Mouse (Mus musculus): ENCODE measurements around the gene Phgdh. TPM values are rescaled to one million over a fixed set of nuclear protein-coding genes. Genes with fewer than 3 reads are reported as not detected.
"Not testable (repeated sequence)": the region's sequence is repeated elsewhere in the genome, so short reads cannot be mapped to it uniquely, and the experiment has no call there.

Gene Phgdh
- 318 and 329 TPM in 2 replicates for polyA plus RNA-seq (2014; fragmentation: Nextera tagmentation; extraction: Ambion mirVana)

DNA sequence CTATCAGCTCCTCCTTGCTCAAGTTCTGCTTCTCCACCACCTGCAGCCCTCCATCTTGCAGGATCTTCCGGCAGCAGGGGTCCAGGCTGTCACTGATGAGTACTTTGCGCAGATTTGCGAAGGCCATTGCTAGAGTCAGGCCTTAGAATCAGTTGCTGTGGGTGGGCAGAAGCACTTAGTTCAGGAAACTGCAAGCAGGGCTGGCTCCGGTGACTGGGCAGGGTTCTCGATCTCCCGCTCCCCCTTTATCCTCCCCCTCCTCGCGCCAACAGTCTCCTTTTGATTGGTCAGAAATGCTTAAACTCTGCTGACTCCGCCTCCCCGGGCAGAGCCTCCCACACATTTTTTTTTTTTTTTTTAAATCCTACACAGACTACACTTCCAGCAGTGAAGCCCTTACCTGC lies at the start of gene Phgdh:
Phgdh (minus strand) TSS at position 285 of the 404 bp plus-strand sequence.
- Histone ChIP-seq H3K27ac (replicated peaks; ENCODE audit: low read depth, low read length) (peak within 1 kb of the TSS; percentile 75), H3K4me1 (ENCODE audit: control insufficient read depth, insufficient read depth, low read length) (peaks cover 25% of the 10 kb centered on the region), H3K4me3 (ENCODE audit: low read depth, low read length) (peak within 1 kb of the TSS; percentile 86), H3K4me2 (ENCODE audit: low read depth, severe bottlenecking) (peak within 1 kb of the TSS; percentile 83), H3K9ac (ENCODE audit: low read length) (peak within 1 kb of the TSS; percentile 90)
- H3K36me3 ChIP-seq (ENCODE audit: control insufficient read depth, insufficient read depth, low read length); H3K27me3 ChIP-seq (ENCODE audit: control insufficient read depth, insufficient read depth, low read length); H3K9me3 ChIP-seq (ENCODE audit: control insufficient read depth, low read length): not testable (repeated sequence)
- WGBS, result 0% methylated on average over 10 of the region's 10 CpGs
- ATAC-seq (ENCODE audit: insufficient number of reproducible peaks, low FRiP score, low TSS enrichment, low read depth) (peak; percentile 83), DNase-seq (ENCODE audit: low spot score) (peak; percentile 83)

DNA sequence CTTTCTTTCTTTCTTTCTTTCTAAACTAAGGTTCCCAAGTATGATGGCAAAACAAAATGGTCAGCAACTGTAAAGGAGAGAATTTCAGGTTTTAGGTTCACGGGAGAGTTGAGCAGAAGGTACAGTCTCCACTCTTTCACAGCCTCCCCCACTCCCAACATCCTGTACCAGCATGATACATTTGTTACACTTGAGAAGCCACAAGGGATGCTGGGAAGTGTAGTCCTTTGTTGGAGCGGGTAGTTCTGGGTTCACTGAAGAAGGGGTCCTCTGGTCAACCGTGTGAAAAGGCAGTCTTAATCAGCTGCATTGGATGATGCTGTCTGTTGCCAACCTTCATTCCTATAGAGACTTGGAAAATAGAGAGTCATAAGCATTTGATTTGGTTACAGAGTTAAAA lies 49.5 kb upstream of the Phgdh start:
- Histone ChIP-seq H3K9ac (ENCODE audit: low read length) (no peak overlapping the region), H3K9me3 (ENCODE audit: control insufficient read depth, low read length) (no peaks in the 10 kb centered on the region), H3K4me2 (ENCODE audit: low read depth, severe bottlenecking) (no peak overlapping the region), H3K27me3 (ENCODE audit: control insufficient read depth, insufficient read depth, low read length) (no peaks in the 10 kb centered on the region), H3K4me3 (ENCODE audit: low read depth, low read length) (no peak overlapping the region), H3K27ac (replicated peaks; ENCODE audit: low read depth, low read length) (no peak overlapping the region), H3K4me1 (ENCODE audit: control insufficient read depth, insufficient read depth, low read length) (no peaks in the 10 kb centered on the region), H3K36me3 (ENCODE audit: control insufficient read depth, insufficient read depth, low read length) (no peaks in the 10 kb centered on the region)
- 60% methylated on average over 3 of the region's 3 CpGs for WGBS
- ATAC-seq (ENCODE audit: insufficient number of reproducible peaks, low FRiP score, low TSS enrichment, low read depth) (no peak), DNase-seq (ENCODE audit: low spot score) (no peak)

DNA sequence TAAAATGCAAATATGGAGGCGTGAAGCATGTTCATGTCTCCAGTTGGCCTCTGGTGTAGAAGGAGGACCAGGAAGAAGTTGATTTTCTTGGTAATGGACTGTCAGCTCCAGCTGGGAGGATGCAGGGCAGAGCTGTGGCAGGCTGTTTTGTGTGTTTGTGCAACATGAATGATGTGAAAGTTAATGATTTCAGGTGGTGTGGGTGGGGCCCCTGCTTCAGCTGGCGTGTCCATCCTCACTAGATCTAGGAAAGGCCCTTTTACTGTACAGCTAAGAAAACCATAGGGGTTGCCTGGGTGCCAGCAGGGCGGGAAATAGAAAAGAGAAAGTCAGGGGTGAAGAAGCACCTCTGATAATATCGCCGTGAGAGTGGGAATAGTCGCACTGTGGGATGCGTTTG lies 48.0 kb upstream of the Phgdh start:
- ATAC-seq (ENCODE audit: insufficient number of reproducible peaks, low FRiP score, low TSS enrichment, low read depth), result no peak
- no peak overlapping the region for H3K27ac ChIP-seq (replicated peaks; ENCODE audit: low read depth, low read length)

DNA sequence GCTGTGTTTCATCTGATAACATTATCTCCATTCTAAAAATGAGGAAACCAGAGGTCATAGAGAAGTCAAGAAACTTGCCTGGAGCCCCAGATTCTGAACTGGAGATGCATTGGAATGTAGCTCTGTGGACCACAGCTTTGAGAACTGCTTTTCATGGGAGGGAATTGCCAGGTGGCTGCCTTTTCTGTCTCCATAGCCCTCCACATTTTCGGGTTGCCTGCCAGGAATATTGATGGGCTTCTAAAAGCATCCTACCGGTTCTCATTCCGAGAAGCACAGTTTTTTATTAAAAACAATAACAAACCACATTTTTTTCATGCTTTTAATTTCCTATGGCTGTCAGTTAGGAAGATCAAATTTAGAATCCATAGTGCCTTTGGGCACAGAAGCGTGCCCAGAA lies 47.3 kb upstream of the Phgdh start:
- 70% methylated on average over 4 of the region's 4 CpGs for WGBS
- H3K9ac ChIP-seq (ENCODE audit: low read length), result no peak overlapping the region
- H3K27ac ChIP-seq (replicated peaks; ENCODE audit: low read depth, low read length), result no peak overlapping the region
- no peaks in the 10 kb centered on the region for H3K36me3 ChIP-seq (ENCODE audit: control insufficient read depth, insufficient read depth, low read length)
- no peak overlapping the region for H3K4me3 ChIP-seq (ENCODE audit: low read depth, low read length)
- no peak for ATAC-seq (ENCODE audit: insufficient number of reproducible peaks, low FRiP score, low TSS enrichment, low read depth)
- no peak overlapping the region for H3K4me2 ChIP-seq (ENCODE audit: low read depth, severe bottlenecking)
- H3K27me3 ChIP-seq (ENCODE audit: control insufficient read depth, insufficient read depth, low read length), result no peaks in the 10 kb centered on the region
- no peak for DNase-seq (ENCODE audit: low spot score)
- H3K4me1 ChIP-seq (ENCODE audit: control insufficient read depth, insufficient read depth, low read length), result peaks cover 5% of the 10 kb centered on the region; the same call in 1 of the 2 replicates
- H3K9me3 ChIP-seq (ENCODE audit: control insufficient read depth, low read length), result no peaks in the 10 kb centered on the region

More for the DNA sequence above, 48.0 kb upstream of the Phgdh start:
- Histone ChIP-seq H3K9me3 (ENCODE audit: control insufficient read depth, low read length) (no peaks in the 10 kb centered on the region), H3K4me1 (ENCODE audit: control insufficient read depth, insufficient read depth, low read length) (peaks cover 5% of the 10 kb centered on the region; the same call in 1 of the 2 replicates), H3K9ac (ENCODE audit: low read length) (no peak overlapping the region), H3K36me3 (ENCODE audit: control insufficient read depth, insufficient read depth, low read length) (no peaks in the 10 kb centered on the region), H3K4me2 (ENCODE audit: low read depth, severe bottlenecking) (no peak overlapping the region), H3K4me3 (ENCODE audit: low read depth, low read length) (no peak overlapping the region), H3K27me3 (ENCODE audit: control insufficient read depth, insufficient read depth, low read length) (no peaks in the 10 kb centered on the region)
- 95% methylated on average over 7 of the region's 7 CpGs for WGBS
- DNase-seq (ENCODE audit: low spot score), result no peak

DNA sequence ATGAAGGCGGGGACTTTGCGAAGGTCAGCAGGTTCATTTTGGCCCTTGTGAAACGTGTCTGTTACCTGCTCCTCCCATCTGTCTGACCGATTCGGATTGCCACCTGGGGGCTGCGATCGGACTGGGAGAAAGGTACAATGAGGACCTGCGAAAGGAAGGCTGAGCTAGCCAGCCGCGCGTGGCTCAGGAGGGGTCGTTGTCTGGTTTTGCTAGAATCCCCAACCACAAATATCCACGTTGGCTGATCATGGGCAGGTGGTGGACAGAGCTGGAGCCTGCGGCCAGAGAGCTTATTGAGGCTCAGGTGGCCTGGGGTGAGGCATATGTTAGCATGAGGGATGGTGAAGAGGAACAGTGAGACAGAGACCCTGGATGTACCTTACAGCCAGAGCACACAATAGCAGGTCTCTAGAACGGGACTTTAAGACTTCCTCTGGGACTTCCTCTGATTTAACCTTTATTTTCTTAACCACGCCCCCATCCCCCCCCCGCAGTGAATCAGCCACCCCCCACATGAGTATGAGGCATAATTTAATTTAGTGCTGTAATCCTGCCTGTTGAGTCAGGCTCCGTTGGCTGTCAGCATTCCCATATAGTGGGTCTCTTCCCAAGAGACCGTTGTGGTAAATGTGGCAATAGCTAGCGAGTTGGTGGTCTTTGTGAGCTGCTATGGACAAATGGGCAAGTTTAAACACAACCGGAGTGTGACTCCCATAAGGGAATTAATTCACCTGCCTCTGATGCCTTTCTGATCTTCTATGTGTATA lies 43.4 kb upstream of the Phgdh start:
- Histone ChIP-seq H3K4me2 (ENCODE audit: low read depth, severe bottlenecking) (peak overlapping the region; percentile 95), H3K9me3 (ENCODE audit: control insufficient read depth, low read length) (no peaks in the 10 kb centered on the region), H3K4me1 (ENCODE audit: control insufficient read depth, insufficient read depth, low read length) (peaks cover 5% of the 10 kb centered on the region; the same call in 1 of the 2 replicates), H3K9ac (ENCODE audit: low read length) (peak overlapping the region; percentile 94), H3K36me3 (ENCODE audit: control insufficient read depth, insufficient read depth, low read length) (no peaks in the 10 kb centered on the region), H3K27me3 (ENCODE audit: control insufficient read depth, insufficient read depth, low read length) (no peaks in the 10 kb centered on the region), H3K27ac (replicated peaks; ENCODE audit: low read depth, low read length) (no peak overlapping the region), H3K4me3 (ENCODE audit: low read depth, low read length) (peak overlapping the region; percentile 83)
- WGBS, result 10% methylated on average over 21 of the region's 21 CpGs
- ATAC-seq (ENCODE audit: insufficient number of reproducible peaks, low FRiP score, low TSS enrichment, low read depth) (no peak), DNase-seq (ENCODE audit: low spot score) (no peak)

DNA sequence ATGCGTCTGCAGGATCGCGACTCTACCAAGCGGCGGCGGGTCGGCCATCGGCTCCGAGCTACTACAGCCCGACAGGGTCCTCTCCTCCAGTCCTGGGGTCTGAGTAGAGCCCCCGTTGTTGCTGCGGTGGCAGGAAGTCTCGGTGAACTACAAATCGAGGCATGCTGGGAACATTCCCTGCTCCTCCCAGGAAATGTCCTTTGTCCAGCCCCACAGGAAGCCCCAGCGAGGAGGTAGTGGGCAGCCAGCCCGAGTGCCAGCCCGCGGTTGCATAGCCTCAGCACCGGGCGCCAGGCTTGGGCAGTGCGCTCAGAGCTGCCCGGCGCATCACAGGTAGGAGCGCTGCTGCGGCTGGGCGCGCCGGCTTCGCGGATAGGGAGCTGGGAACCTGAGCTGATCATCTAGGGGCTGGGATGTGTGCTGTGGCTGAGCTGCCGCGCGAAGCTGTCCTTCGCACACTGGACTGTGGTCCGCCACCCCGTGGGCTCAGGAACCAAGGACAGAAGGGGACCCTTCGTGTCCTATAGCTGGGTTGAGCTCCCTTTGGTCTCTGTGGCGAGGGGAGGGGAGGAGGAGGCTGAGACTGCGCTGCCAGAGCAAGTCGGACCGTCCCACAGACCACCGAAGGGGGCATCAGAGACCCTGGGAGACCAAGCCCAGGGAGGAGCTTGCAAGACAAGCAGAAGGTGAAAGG lies 42.6 kb upstream of the Phgdh start, which contains the start of gene Zfp697:
Zfp697 (plus strand) TSS at position 216 of the 694 bp plus-strand sequence.
- Histone ChIP-seq H3K4me1 (ENCODE audit: control insufficient read depth, insufficient read depth, low read length) (peaks cover 5% of the 10 kb centered on the region; the same call in 1 of the 2 replicates), H3K27me3 (ENCODE audit: control insufficient read depth, insufficient read depth, low read length) (no peaks in the 10 kb centered on the region), H3K4me3 (ENCODE audit: low read depth, low read length) (peak within 1 kb of the TSS; percentile 83), H3K27ac (replicated peaks; ENCODE audit: low read depth, low read length) (no peak within 1 kb of the TSS), H3K4me2 (ENCODE audit: low read depth, severe bottlenecking) (peak within 1 kb of the TSS; percentile 95), H3K36me3 (ENCODE audit: control insufficient read depth, insufficient read depth, low read length) (no peaks in the 10 kb centered on the region), H3K9me3 (ENCODE audit: control insufficient read depth, low read length) (no peaks in the 10 kb centered on the region), H3K9ac (ENCODE audit: low read length) (peak within 1 kb of the TSS; percentile 94)
- ATAC-seq (ENCODE audit: insufficient number of reproducible peaks, low FRiP score, low TSS enrichment, low read depth), result peak; percentile 89
- WGBS, result under 1% methylated on average over 42 of the region's 42 CpGs
- DNase-seq (ENCODE audit: low spot score), result peak; percentile 85

DNA sequence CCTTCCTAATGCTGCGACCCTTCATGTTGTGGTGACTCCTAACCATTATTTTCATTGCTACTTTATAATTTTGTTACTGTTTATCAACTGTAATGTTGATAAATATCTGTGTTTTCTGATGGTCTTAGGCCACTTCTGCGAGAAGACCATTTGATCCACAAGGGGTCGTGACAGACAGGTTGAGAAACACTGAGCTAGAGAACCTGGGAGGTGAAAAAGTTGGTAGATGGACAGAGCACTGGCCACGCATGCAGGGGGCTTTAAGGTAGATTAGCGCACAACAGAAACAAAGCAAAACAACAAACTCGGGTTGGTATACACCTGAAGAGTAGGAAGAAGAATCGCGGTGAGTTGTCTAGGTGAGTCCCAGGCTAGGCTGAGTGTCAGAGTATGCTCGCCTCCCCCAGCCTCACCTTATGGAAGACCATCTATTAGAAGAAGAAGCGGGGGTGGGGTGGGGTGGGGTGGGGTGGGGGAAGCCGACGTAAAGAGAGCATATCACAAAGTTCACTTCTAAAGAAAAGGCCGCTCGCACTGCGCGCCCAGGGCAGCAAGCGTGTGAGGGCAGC lies 42.0 kb upstream of the Phgdh start:
- Histone ChIP-seq H3K4me2 (ENCODE audit: low read depth, severe bottlenecking) (peak overlapping the region; percentile 95), H3K4me3 (ENCODE audit: low read depth, low read length) (peak overlapping the region; percentile 83), H3K36me3 (ENCODE audit: control insufficient read depth, insufficient read depth, low read length) (no peaks in the 10 kb centered on the region), H3K4me1 (ENCODE audit: control insufficient read depth, insufficient read depth, low read length) (peaks cover 5% of the 10 kb centered on the region; the same call in 1 of the 2 replicates), H3K27me3 (ENCODE audit: control insufficient read depth, insufficient read depth, low read length) (no peaks in the 10 kb centered on the region), H3K9ac (ENCODE audit: low read length) (peak overlapping the region; percentile 94), H3K9me3 (ENCODE audit: control insufficient read depth, low read length) (no peaks in the 10 kb centered on the region), H3K27ac (replicated peaks; ENCODE audit: low read depth, low read length) (no peak overlapping the region)
- DNase-seq (ENCODE audit: low spot score) (peak; percentile 46), ATAC-seq (ENCODE audit: insufficient number of reproducible peaks, low FRiP score, low TSS enrichment, low read depth) (peak; percentile 14)
- 7% methylated on average over 17 of the region's 17 CpGs for WGBS

DNA sequence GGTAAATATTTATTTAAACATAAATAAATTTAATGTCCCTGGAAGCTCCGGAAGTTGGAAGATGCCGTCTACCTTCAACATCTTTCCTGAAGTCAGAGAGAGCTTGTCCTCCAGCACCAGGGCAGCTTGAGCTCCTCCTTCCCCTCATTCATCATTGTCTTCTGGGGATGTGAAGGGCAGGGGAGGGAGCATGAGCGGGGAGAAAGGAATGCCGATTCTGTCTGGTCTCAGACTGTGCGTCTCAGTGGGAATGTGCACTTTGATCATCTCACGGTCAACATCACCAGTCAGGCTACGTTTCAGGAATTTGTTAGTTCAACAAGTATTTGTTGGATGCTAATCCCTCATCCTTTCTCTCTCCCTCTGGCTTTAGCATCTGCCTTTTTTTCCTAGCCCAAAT lies 39.4 kb upstream of the Phgdh start:
- Histone ChIP-seq H3K9me3 (ENCODE audit: control insufficient read depth, low read length) (no peaks in the 10 kb centered on the region), H3K4me1 (ENCODE audit: control insufficient read depth, insufficient read depth, low read length) (peaks cover 5% of the 10 kb centered on the region; the same call in 1 of the 2 replicates), H3K4me3 (ENCODE audit: low read depth, low read length) (no peak overlapping the region), H3K4me2 (ENCODE audit: low read depth, severe bottlenecking) (no peak overlapping the region), H3K27ac (replicated peaks; ENCODE audit: low read depth, low read length) (no peak overlapping the region), H3K36me3 (ENCODE audit: control insufficient read depth, insufficient read depth, low read length) (no peaks in the 10 kb centered on the region), H3K9ac (ENCODE audit: low read length) (no peak overlapping the region), H3K27me3 (ENCODE audit: control insufficient read depth, insufficient read depth, low read length) (no peaks in the 10 kb centered on the region)
- 15% methylated on average over 7 of the region's 7 CpGs for WGBS
- ATAC-seq (ENCODE audit: insufficient number of reproducible peaks, low FRiP score, low TSS enrichment, low read depth) (no peak), DNase-seq (ENCODE audit: low spot score) (no peak)
